Comparison of ENCODE assay signal across 8 mouse cellular contexts in genomic region chr14:46885891-46886301, GRCm38 (mm10). TPM values are rescaled to one million over a fixed set of nuclear protein-coding genes. Genes with fewer than 3 reads are reported as not detected.
A peak's percentile ranks its signal among the peaks of the same experiment; 100 is the strongest.
DNase-seq lines count a peak whose midpoint lies in the region; ATAC-seq and TF ChIP-seq lines count a peak whose summit lies in the region.

No protein-coding gene starts in this region.

- no peak for TF ChIP-seq CTCF in left cerebral cortex, adult 2 months (IDR thresholded peaks at IDR 0.05)
- no peak for TF ChIP-seq CTCF in heart, adult 2 months (IDR thresholded peaks at IDR 0.05)
- no peak for TF ChIP-seq CTCF in intestine, postnatal 0 days (IDR thresholded peaks at IDR 0.05; ENCODE audit: low read depth)

- H3K36me3 ChIP-seq in heart, adult 2 months (ENCODE audit: control insufficient read depth, insufficient read depth, low read length), result peaks cover 13% of the 10 kb centered on the region
- no peaks in the 10 kb centered on the region for H3K36me3 ChIP-seq in intestine, postnatal 0 days (ENCODE audit: control insufficient read depth, insufficient read depth)
- no peaks in the 10 kb centered on the region for H3K36me3 ChIP-seq in liver, embryonic 13.5 days
- H3K36me3 ChIP-seq in neural tube, embryonic 15.5 days, result no peaks in the 10 kb centered on the region

- peak in 1 of 2 experiments; percentile 11 for DNase-seq in left cerebral cortex, adult 2 months (ENCODE audit: extremely low spot score in 1 of 2, low spot score in 2 of 2)
- DNase-seq in left cerebral cortex, adult 8-10 months (ENCODE audit: low spot score in 2 of 2), result no peak
- peak; percentile 58 for DNase-seq in embryo, embryonic 11 days
- DNase-seq in heart, adult 2 months, result peak; percentile 63 to 73
- DNase-seq in liver, embryonic 13.5 days, result no peak

- ATAC-seq in intestine, postnatal 0 days, result no peak
- no peak for ATAC-seq in liver, embryonic 13.5 days (ENCODE audit: low read depth)
- ATAC-seq in neural tube, embryonic 15.5 days (ENCODE audit: low FRiP score), result no peak
- no peak for ATAC-seq in inflammation-experienced regulatory T-cells, adult 6 months

- no peaks in the 10 kb centered on the region for H3K9me3 ChIP-seq in intestine, postnatal 0 days (ENCODE audit: control insufficient read depth)
- H3K9me3 ChIP-seq in liver, embryonic 13.5 days (replicated peaks), result no peaks in the 10 kb centered on the region
- H3K9me3 ChIP-seq in neural tube, embryonic 15.5 days (replicated peaks), result no peaks in the 10 kb centered on the region

- WGBS in heart, adult 2 months, result 8% methylated on average over 5 of the region's 5 CpGs
- WGBS in intestine, postnatal 0 days, result 36% methylated on average over 5 of the region's 5 CpGs
- 22% methylated on average over 5 of the region's 5 CpGs for WGBS in liver, embryonic 13.5 days (ENCODE audit: insufficient replicate concordance)
- WGBS in neural tube, embryonic 15.5 days, result 30% methylated on average over 5 of the region's 5 CpGs

- H3K4me2 ChIP-seq in intestine, postnatal 0 days (replicated peaks; ENCODE audit: low read depth), result peak overlapping the region; percentile 98
- H3K4me2 ChIP-seq in liver, embryonic 13.5 days, result peak overlapping the region; percentile 69; the same call in 1 of the 2 replicates
- peak overlapping the region; percentile 94 for H3K4me2 ChIP-seq in neural tube, embryonic 15.5 days

- peak overlapping the region; percentile 75 for H3K4me3 ChIP-seq in left cerebral cortex, adult 2 months
- H3K4me3 ChIP-seq in heart, adult 2 months, result peak overlapping the region; percentile 8; the same call in 1 of the 2 replicates
- peak overlapping the region; percentile 64 for H3K4me3 ChIP-seq in intestine, postnatal 0 days (ENCODE audit: low read depth, low read length)
- 0 out of 2 replicates have a peak overlapping the region, but pooled peaks have one; percentile 56 for H3K4me3 ChIP-seq in liver, embryonic 13.5 days (replicated peaks)
- H3K4me3 ChIP-seq in neural tube, embryonic 15.5 days (replicated peaks), result peak overlapping the region; percentile 67

- peak overlapping the region; percentile 75 for H3K9ac ChIP-seq in heart, adult 2 months (ENCODE audit: low read depth, low read length)
- no peak overlapping the region for H3K9ac ChIP-seq in intestine, postnatal 0 days (ENCODE audit: low read depth, low read length)
- H3K9ac ChIP-seq in liver, embryonic 13.5 days, result no peak overlapping the region
- H3K9ac ChIP-seq in neural tube, embryonic 15.5 days (replicated peaks), result peak overlapping the region; percentile 67; the same call in 1 of the 2 replicates

- H3K27ac ChIP-seq in left cerebral cortex, adult 2 months, result no peak overlapping the region
- peak overlapping the region; percentile 73 for H3K27ac ChIP-seq in heart, adult 2 months
- H3K27ac ChIP-seq in intestine, postnatal 0 days (ENCODE audit: low read depth, low read length), result peak overlapping the region; percentile 3; the same call in 1 of the 2 replicates
- no peak overlapping the region for H3K27ac ChIP-seq in liver, embryonic 13.5 days
- H3K27ac ChIP-seq in neural tube, embryonic 15.5 days (replicated peaks), result peak overlapping the region; percentile 85

- peak; percentile 46; the same call in 1 of the 2 replicates for TF ChIP-seq POLR2A in heart, adult 2 months (IDR thresholded peaks at IDR 0.05; ENCODE audit: insufficient read depth, low read depth, low read length)

- 0 out of 2 replicates have a peak, but pooled peaks have one; percentile 45 for TF ChIP-seq EP300 in heart, adult 2 months (IDR thresholded peaks at IDR 0.05; ENCODE audit: insufficient read depth, low read depth, low read length)

- peaks cover 5% of the 10 kb centered on the region for H3K79me2 ChIP-seq in heart, adult 2 months (replicated peaks; ENCODE audit: control insufficient read depth, insufficient read depth, low read length)

- intact Hi-C loops in left cerebral cortex, adult 2 months (cut with DNase I), result loop anchor here (2.0 kb wide), 1 partner anchor 55 kb away; no protein-coding TSS in a partner anchor
- intact Hi-C loops in heart, adult 2 months (cut with DNase I), result no loop called here

- H3K27me3 ChIP-seq in heart, adult 2 months (ENCODE audit: control insufficient read depth, insufficient read depth, low read length), result no peaks in the 10 kb centered on the region
- peaks cover 4% of the 10 kb centered on the region; the same call in 1 of the 2 replicates for H3K27me3 ChIP-seq in intestine, postnatal 0 days (replicated peaks; ENCODE audit: control insufficient read depth, insufficient read depth, low read length)
- peaks cover 64% of the 10 kb centered on the region for H3K27me3 ChIP-seq in liver, embryonic 13.5 days
- peaks cover 9% of the 10 kb centered on the region for H3K27me3 ChIP-seq in neural tube, embryonic 15.5 days (replicated peaks)

- H3K4me1 ChIP-seq in heart, adult 2 months (ENCODE audit: control insufficient read depth, insufficient read depth, low read length), result peaks cover 2% of the 10 kb centered on the region
- no peaks in the 10 kb centered on the region for H3K4me1 ChIP-seq in intestine, postnatal 0 days (replicated peaks; ENCODE audit: control insufficient read depth, insufficient read depth, low read length)
- peaks cover 11% of the 10 kb centered on the region for H3K4me1 ChIP-seq in liver, embryonic 13.5 days (replicated peaks)
- peaks cover 33% of the 10 kb centered on the region for H3K4me1 ChIP-seq in neural tube, embryonic 15.5 days

RNA-seq across cellular contexts. Expression of gene Samd4, which starts 3.2 kb away (rescaled TPM):
- 10 to 100 TPM; 26.8 to 32.1 TPM for total RNA-seq in left cerebral cortex, adult 2 months (2021)
- total RNA-seq in left cerebral cortex, adult 8-10 months (2022), result 10 to 100 TPM; 24.1 to 31.0 (median 26.4) TPM
- total RNA-seq in heart, adult 2 months (2021), result 10 to 100 TPM; 51.7 to 62.3 TPM
- 23.8 and 40.6 TPM in 2 replicates for polyA plus RNA-seq in heart, adult 2 months (2012; rRNA removed)
- 3.1 TPM in 2 replicates for polyA plus RNA-seq in intestine, postnatal 0 days (2015; fragmentation: Nextera tagmentation; extraction: Ambion mirVana)
- 0.50 and 0.52 TPM in 2 replicates for polyA plus RNA-seq in liver, embryonic 13.5 days (2015; fragmentation: Nextera tagmentation; extraction: Ambion mirVana)
- polyA plus RNA-seq in neural tube, embryonic 15.5 days (2015; fragmentation: Nextera tagmentation; extraction: Ambion mirVana), result 5.1 and 5.2 TPM in 2 replicates
- not detected for polyA plus RNA-seq in inflammation-experienced regulatory T-cells, adult 6 months (2017; shearing (Covaris generic))

RNA-seq across cellular contexts. Expression of gene Cgrrf1, which starts 54.0 kb away (rescaled TPM):
- total RNA-seq in left cerebral cortex, adult 2 months (2021), result 10 to 100 TPM; 33.2 to 34.9 TPM
- total RNA-seq in left cerebral cortex, adult 8-10 months (2022), result 10 to 100 TPM; 31.6 to 38.2 (median 31.9) TPM
- 10 to 100 TPM; 33.5 to 38.5 TPM for total RNA-seq in heart, adult 2 months (2021)
- 20.6 and 30.0 TPM in 2 replicates for polyA plus RNA-seq in heart, adult 2 months (2012; rRNA removed)
- polyA plus RNA-seq in intestine, postnatal 0 days (2015; fragmentation: Nextera tagmentation; extraction: Ambion mirVana), result 31.0 and 35.3 TPM in 2 replicates
- polyA plus RNA-seq in liver, embryonic 13.5 days (2015; fragmentation: Nextera tagmentation; extraction: Ambion mirVana), result 19.0 and 19.2 TPM in 2 replicates
- 20.2 and 20.7 TPM in 2 replicates for polyA plus RNA-seq in neural tube, embryonic 15.5 days (2015; fragmentation: Nextera tagmentation; extraction: Ambion mirVana)
- polyA plus RNA-seq in inflammation-experienced regulatory T-cells, adult 6 months (2017; shearing (Covaris generic)), result 10 to 100 TPM in 2 of 3 experiments, 1 to 10 TPM in 1; 8.2 to 12.2 (median 11.3) TPM

Comparison
In these comparisons a context has a peak if more than half of its experiments do, and no peak if none do; other contexts are left out.
1. DNase-seq: peak in embryo, embryonic 11 days (single experiment) and heart, adult 2 months (2 of 2); none in left cerebral cortex, adult 8-10 months (0 of 2) and liver, embryonic 13.5 days (single experiment).
2. H3K27ac ChIP-seq: peak in heart, adult 2 months (single experiment), intestine, postnatal 0 days (single experiment) and neural tube, embryonic 15.5 days (single experiment); none in left cerebral cortex, adult 2 months (single experiment) and liver, embryonic 13.5 days (single experiment).
3. H3K4me3 ChIP-seq: peak in every context shown above with its lines; median percentile 75 in left cerebral cortex, adult 2 months; 67 in neural tube, embryonic 15.5 days; 64 in intestine, postnatal 0 days; 56 in liver, embryonic 13.5 days; 8 in heart, adult 2 months.
4. H3K9ac ChIP-seq: peak in heart, adult 2 months (single experiment) and neural tube, embryonic 15.5 days (single experiment); none in intestine, postnatal 0 days (single experiment) and liver, embryonic 13.5 days (single experiment).
5. Peak in every context shown above with its lines, with median percentiles within 50 percentile points of each other: H3K4me2 ChIP-seq.